Mouse (Mus musculus): ENCODE results near the gene Tbc1d22a.

The Tbc1d22a gene

DNA sequence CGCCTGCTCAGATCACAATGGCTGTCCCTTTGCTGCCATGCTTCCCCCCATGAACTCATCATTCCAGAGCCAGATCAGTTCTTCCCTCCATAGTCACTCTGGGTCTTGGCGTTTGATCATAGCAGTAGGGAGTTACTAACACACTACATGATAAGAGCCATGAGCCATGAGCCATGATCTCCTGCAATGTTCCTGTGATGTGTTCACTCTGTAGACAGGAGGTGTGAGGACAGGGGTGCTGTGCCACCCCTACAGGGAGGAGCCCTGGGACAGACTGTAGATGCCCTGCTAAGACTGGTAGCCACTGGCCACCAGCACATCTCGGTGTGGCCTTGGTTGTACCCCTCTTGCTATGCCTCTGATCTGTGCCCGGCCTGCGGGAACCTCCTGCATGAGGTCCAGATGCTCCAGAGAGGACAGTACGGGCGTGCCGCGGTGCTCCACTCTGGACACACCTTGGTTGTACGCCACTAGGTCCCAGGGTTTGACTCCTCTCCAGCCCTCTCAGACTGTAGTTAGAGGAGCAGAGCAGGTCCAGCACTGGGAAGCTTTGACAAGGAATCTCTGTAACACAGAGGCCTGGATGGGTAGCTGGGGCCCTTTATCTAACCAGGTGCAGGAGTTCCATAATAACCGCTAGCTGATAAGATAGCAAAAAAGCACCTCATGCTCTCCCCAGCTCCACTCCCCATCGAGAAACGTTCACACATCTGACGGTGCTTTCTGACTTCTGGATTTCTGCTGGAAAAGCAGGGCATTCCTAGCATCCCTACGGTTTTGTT, 224.9 kb downstream of the Tbc1d22a start:
- no peak for DNase-seq (ENCODE audit: low read depth in 1 of 2, low spot score in 2 of 2)

DNA sequence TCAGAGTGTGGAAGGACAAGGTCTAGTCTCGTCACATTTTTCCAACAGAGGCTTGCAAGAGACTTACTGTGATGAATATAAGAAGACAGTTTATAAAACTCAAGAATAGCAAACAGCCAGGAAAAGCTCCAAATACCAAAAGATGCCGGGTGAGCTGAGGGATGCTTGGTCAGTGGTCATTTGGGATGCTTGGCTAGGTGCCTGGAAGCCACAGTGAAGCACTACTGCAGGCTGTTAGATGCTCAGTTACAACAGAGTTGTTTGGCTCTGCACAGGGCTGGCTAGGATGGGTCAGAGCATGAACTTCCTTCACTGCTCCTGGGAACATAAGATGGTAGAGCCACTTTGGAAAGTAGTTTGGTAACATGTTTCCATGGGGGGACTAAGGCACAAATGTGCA, 230.0 kb downstream of the Tbc1d22a start:
- DNase-seq (ENCODE audit: low read depth in 1 of 2, low spot score in 2 of 2): no peak

DNA sequence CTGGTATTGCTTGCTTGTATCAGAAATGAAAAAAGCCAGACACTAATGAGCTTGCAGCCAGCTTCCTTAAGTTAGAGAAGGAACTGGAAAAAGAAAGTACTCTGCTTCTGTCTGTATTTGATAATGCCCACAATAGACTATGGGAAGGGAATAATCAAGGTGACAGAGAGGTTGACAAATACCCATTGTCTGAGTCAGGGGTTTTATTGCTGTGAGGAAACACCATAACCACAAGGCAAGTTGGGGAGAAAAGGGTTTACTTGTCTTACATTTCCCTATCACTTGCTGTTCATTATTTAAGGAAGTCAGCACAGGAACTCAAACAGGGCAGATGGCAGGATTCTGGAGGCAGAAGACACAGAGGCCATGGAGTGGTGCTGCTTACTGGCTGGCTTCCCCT, 231.8 kb downstream of the Tbc1d22a start:
- no peak for DNase-seq (ENCODE audit: low read depth in 1 of 2, low spot score in 2 of 2)

DNA sequence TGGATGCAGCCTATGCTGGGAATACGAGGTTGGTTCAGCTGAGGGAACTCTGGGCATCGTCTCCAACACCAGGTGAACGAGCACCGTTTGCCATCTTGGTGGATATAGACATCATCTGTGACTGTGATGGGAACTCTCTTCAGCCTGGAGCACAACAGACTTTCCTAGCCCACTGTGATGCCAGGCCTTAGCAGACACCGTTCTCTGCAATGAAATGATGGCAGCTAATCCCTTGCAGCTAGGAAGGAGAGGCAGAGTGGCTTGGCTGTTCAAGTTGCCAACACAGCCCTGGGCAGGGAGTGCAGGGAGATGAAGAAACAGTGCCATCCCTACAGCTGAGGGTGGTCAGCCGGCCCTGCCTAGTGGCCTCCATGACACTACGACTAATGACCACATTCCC, 233.0 kb downstream of the Tbc1d22a start:
- no peak for DNase-seq (ENCODE audit: low read depth in 1 of 2, low spot score in 2 of 2)

- no peak for DNase-seq (ENCODE audit: low read depth in 1 of 2, low spot score in 2 of 2)
These were observed 235.0 kb downstream of the Tbc1d22a start for GRCm38 (mm10) chr15:86449236-86449635.

DNA sequence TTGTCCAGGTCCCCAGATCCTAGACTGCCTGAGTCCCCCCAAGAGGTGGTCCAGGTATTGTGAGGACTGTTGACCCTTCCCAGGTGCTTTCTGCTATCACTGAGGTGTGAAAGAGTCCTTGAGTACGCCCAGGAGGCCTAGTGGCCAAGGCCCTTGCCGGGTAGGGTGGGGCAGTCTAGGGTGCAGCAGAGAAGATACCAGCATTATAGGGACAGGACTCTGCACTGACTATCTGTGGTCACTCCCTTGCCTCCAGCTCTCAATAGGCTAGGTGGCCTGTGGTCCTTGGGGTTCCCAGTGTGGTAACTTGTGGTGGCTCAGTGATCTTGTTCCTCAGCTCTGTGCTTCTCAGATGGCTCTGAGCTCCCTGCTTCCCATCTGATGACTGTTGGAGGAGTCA, 235.5 kb downstream of the Tbc1d22a start:
- DNase-seq (ENCODE audit: low read depth in 1 of 2, low spot score in 2 of 2): no peak

- DNase-seq (ENCODE audit: low read depth in 1 of 2, low spot score in 2 of 2): no peak
These were observed 245.2 kb downstream of the Tbc1d22a start for GRCm38 (mm10) chr15:86459413-86459812.

- no peak for DNase-seq (ENCODE audit: low read depth in 1 of 2, low spot score in 2 of 2)
These were observed 248.4 kb downstream of the Tbc1d22a start for GRCm38 (mm10) chr15:86462636-86463035.

- DNase-seq (ENCODE audit: low read depth in 1 of 2, low spot score in 2 of 2): no peak
These were observed 253.8 kb downstream of the Tbc1d22a start for GRCm38 (mm10) chr15:86468082-86468481.

- DNase-seq (ENCODE audit: low read depth in 1 of 2, low spot score in 2 of 2): no peak
These were observed 256.9 kb downstream of the Tbc1d22a start for GRCm38 (mm10) chr15:86471136-86471535.

- no peak for DNase-seq (ENCODE audit: low read depth in 1 of 2, low spot score in 2 of 2)
These were observed 259.2 kb downstream of the Tbc1d22a start for GRCm38 (mm10) chr15:86473473-86473872.

DNA sequence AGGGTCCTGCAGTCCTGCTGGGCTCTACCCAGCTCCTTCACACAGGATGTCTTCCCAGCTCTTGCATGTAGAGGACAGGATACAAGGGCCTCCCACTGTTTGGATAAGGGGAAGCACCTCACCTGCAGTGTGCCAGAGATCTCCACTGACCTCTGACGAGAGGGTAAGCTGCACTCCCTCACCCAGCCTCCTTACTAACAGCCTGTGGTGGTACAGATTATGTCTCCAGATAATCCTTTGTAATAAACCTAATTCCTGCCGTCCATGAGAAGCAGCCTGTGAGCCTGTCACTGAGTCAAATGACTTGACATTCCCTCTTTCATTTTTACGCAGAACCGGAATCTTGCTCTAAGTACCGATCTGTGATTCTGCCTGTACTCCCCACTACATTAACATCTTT, 260.7 kb downstream of the Tbc1d22a start:
- no peak for DNase-seq (ENCODE audit: low read depth in 1 of 2, low spot score in 2 of 2)

- no peak for DNase-seq (ENCODE audit: low read depth in 1 of 2, low spot score in 2 of 2)
These were observed 262.2 kb downstream of the Tbc1d22a start for GRCm38 (mm10) chr15:86476483-86476882.

DNA sequence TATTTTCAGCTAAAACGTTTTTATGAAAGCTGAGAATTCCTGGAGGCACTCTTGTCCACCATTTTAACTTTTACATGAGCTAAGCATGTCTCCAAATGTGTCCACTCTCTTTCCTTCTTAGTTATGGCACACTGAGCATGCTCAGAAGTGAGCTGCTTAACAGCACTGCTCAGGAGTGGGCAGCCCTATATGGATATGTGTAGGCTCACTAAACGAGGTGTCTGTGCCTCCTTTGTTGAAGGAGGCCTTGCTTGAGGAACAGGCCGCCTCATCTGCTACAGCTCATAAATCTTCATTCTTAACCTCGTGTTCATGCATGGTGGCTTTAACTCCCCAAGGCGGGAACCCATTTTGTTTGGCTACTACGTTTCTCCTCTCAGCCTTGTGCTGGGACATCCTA, 262.8 kb downstream of the Tbc1d22a start:
- no peak for DNase-seq (ENCODE audit: low read depth in 1 of 2, low spot score in 2 of 2)

DNA sequence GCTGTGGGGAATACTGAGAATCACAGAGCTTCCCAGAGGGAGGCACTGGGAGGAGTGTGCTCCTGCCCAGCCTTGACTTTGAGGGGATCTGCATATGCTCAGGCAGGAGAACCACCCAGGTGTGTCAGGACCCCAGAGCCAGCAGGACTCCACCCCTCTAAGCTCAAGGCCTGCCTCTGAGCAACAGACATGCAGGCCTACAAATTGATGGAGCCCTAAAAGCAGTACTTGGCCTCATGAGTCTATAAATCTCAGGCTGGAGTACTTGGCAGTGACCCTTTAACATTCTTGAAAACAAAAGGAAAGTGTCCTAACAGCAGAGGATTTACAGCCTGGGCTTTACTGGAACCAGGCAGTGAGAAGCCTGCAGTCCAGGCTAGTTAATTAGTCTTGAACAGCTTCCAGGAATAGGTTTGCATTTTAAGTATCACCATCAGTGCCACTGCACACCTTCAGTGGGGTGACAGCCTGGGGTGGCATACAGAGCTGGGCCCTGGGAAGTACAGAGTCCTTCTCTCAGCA, 263.3 kb downstream of the Tbc1d22a start:
- no peak for DNase-seq (ENCODE audit: low read depth in 1 of 2, low spot score in 2 of 2)

DNA sequence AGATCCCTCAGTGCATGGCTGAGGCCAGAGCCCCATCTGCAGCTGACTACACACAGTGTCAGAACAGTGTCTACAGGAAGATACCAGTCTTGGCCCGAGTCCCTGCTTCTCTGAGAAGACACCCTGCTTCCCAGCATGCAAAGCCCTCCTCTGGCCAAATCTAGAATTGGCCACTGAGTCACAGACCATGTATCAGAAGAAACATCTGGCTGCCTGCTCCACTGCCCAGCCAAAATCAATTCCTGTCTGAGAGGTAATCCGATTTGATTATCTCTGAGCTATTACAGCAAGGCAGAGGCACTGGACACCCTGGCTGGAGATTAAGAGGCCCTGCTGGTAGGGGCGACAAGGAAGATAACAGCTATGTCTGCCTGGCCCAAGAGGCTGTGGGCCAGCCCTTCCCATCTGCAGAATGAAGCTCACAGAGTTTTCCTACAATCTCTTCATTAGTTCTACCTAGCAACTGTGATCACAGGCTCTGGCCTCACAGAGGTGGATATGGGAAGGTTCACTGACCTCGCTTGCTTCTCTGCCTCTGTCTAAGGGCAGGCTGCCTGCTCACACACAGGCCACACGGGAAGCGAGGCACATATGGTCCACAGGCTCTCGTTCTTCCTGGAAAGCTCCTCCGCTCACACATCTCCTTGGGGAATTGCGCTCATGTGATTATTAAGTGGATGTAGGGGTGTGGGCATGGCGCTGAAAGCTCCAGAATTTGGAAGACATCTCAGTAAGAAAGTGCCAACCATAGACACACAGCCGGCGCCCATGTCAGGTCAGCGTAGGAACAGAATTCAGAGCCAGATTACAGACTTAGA, 264.6 kb downstream of the Tbc1d22a start:
- no peak for DNase-seq (ENCODE audit: low read depth in 1 of 2, low spot score in 2 of 2)

GRCm38 (mm10) chr15:86482362-86482761, 268.1 kb downstream of the Tbc1d22a start:
- DNase-seq (ENCODE audit: low read depth in 1 of 2, low spot score in 2 of 2): no peak

- no peak for DNase-seq (ENCODE audit: low read depth in 1 of 2, low spot score in 2 of 2)
These were observed 271.6 kb downstream of the Tbc1d22a start for GRCm38 (mm10) chr15:86485815-86486214.

DNA sequence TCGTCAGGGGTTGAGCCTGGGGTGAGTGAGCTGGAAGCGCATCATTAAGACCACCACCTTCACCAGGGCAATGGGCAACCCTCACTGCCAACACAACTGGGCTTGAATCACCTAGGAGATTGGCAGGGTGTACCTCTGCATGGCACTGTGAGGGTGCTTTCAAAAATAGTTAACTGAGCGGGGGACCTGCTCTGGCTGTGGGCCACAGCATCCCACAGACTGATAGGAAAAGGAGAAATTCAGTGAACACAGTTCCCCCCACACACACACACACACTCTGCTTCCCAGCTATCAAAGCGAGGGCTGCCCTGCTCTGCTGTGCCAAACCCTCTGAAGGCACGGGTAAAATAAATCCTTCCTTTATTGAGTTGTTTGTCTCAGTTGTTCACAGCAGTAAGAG, 273.1 kb downstream of the Tbc1d22a start:
- DNase-seq (ENCODE audit: low read depth in 1 of 2, low spot score in 2 of 2): no peak

- DNase-seq (ENCODE audit: low read depth in 1 of 2, low spot score in 2 of 2): no peak
These were observed 277.3 kb downstream of the Tbc1d22a start for GRCm38 (mm10) chr15:86491434-86492099.

DNA sequence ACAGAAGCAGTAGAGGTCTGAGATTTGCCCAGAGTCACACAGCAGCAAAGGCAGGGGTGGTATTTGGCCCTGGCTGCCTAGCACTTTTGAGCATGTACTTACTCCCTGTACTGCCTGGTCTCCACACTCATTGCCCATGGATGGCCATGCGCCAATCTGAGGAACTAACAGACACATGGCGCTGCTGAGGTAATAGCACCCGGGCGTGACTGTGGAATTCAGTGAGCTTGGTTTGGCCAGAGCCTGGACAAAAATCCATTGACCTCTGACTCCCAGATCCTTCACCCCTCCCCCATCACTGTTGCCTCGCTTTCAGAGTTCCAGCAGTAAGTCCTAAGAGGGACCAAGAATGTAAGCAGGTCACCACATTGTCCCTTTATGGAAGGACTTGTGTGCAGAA, 278.4 kb downstream of the Tbc1d22a start:
- DNase-seq (ENCODE audit: low read depth in 1 of 2, low spot score in 2 of 2): no peak

DNA sequence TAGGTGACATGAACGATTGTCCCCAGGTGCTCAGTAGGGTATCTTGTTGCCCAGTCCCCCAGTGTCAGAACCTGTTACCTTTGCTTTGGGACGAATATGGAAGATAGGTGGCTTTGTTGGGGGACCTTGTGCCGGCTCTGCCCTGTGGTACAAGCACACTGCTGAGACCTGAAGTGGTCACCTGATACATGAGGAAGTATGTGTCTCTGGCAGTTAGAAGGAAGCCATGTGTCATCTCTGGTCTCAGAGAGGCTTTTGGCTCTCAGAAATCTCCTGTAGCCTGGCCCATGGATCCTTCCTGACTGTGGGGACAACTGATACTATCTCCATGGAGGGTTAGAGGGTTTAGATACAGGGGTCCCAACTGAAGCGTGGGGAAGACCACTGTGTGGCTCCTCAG, 281.9 kb downstream of the Tbc1d22a start:
- DNase-seq (ENCODE audit: low read depth in 1 of 2, low spot score in 2 of 2): no peak

Data from monocyte, adult 2 months (primary cell).